Mouse (Mus musculus) cerebellum, adult 9-10 months (tissue): ENCODE measurements at regions not wholly inside any gene's neighbourhood (a gene's known extent, or its start where the extent isn't known, plus 50 kb on each side); places are given as distances from the start of the nearest gene placed in this dataset.
"Not testable (repeated sequence)": the region's sequence is repeated elsewhere in the genome, so short reads cannot be mapped to it uniquely, and the experiment has no call there.

ENCODE experiments used
- DNase-seq: peaks from one replicate; pipeline ENCODE4 v3.0.0; 2022

- DNase-seq: no peak
Observed at GRCm38 (mm10) chr10:69046008-69046555, 105.2 kb upstream of the Rhobtb1 start.

- DNase-seq: no peak
Observed at GRCm38 (mm10) chr10:69078008-69078407, 73.2 kb upstream of the Rhobtb1 start.

DNA sequence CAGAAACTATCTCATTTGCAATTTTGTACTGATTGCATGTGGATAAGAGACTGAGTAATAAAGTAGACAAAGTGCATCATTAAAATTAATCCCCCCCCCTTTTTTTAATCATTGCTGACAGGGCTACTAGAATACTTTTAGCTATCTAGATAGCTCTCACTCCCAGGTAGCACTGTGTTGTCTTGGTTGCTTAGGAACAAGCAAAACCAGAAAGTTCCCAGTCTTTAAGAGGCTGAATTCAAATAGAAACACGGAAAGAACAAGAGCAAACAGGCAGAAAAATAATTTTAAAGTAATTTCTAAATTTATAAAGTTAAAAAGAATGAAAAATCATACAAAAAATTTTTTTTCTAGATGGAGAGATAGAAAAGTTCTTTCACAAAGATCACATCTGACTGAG is 65.0 kb upstream of the Rhobtb1 start:
- DNase-seq: no peak

- no peak for DNase-seq
Observed at GRCm38 (mm10) chr10:69091872-69092271, 59.4 kb upstream of the Rhobtb1 start.

- no peak for DNase-seq
Observed at GRCm38 (mm10) chr10:69100021-69100420, 51.2 kb upstream of the Rhobtb1 start.

DNA sequence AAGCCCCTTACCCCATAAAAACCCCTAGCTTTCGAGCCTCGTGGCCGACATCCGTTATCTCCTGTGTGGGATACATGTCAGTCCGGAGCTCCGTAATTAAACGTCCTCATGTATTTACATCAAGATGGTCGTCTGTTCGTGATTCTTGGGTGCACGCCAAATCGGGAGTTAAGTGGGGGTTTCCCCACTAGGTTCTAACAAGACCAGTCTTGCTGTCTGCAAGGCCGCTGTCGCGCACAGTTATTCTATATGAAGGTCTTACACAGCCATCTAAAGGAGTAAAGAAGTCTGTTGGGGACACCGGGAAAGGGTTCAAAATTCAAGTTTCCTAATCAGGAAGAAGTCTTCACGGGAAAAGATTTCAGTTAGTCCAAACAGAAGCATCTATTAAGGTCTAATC is 50.5 kb upstream of the Rhobtb1 start:
- not testable (repeated sequence) for DNase-seq
